Mouse (Mus musculus) liver (tissue): ENCODE measurements around the gene Tcf7l1.

Experiments used
- DNase-seq: peaks from one replicate; pipeline ENCODE4 v3.0.0-alpha.2; 2020; ENCODE audit warnings: mixed read lengths

Tcf7l1 gene

DNA sequence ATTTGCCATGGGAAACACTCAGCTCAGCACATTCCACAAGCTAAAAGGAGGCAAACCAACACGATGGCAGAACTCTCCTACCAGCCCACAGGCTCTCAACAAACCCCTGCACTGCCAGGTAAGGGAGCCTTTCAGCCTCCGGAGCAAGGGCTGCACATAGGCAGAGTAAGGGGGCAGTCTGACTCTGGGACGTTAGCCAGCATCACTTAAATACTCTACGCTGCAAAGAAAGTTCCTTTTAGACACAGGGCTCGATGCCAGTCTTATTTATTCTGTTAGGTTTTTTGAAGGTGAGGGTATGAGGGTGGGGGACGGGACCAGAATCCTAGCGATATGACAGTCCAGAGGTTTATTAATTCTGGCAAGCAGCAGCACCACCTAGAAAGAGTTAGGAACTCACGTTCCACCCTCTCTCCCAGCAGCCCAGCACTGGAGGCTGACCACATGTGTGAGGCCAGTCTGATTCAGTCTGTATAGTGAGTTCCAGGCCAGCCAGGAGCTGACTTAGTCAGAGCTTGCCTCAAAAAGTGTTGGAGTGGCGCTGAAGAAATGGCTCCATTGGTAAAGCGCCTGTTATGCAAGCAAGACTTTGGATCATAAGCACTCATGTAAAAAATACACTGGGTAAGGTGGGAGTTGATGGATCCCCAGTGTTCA is 44.8 kb downstream of the Tcf7l1 start:
- no peak for DNase-seq

DNA sequence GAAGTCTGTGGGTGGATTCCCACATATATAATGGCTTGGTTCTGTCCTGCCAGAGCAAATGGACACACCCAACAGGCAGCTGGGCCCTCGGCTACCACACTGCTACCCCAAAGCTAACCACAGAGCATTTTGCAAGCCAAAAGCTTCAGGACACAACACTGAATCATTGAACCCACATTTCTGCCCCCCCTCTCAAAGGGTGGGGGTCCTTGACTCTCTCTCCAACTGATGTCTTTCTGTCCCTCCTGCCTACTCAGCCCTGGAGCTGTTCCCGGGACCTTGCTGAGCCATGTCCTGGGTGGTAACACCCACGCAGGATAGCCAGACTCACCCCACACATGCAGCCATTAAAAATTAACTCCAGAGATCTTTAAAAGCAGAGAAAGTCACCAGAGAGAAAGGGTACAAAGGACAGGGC is 45.4 kb downstream of the Tcf7l1 start:
- no peak for DNase-seq

DNA sequence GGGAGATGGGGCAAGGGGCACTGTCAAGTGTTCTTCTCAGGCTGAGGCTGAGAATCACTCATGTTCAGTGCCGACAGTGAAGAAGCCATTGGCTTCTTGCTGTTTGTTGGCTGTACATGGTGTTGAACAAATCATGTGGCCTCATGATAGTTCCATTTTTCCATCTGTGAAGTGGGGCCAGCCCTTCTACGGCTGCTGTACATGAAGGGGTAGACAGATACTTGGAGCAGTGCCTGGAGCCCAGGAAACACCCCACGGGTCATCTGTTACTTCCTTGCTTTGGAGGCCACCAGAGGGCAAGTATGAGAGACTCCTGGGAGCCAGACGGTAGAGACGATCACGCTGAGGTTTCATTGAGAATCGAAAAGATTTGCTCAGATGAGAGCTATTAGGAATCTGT is 46.7 kb downstream of the Tcf7l1 start:
- DNase-seq: no peak

DNA sequence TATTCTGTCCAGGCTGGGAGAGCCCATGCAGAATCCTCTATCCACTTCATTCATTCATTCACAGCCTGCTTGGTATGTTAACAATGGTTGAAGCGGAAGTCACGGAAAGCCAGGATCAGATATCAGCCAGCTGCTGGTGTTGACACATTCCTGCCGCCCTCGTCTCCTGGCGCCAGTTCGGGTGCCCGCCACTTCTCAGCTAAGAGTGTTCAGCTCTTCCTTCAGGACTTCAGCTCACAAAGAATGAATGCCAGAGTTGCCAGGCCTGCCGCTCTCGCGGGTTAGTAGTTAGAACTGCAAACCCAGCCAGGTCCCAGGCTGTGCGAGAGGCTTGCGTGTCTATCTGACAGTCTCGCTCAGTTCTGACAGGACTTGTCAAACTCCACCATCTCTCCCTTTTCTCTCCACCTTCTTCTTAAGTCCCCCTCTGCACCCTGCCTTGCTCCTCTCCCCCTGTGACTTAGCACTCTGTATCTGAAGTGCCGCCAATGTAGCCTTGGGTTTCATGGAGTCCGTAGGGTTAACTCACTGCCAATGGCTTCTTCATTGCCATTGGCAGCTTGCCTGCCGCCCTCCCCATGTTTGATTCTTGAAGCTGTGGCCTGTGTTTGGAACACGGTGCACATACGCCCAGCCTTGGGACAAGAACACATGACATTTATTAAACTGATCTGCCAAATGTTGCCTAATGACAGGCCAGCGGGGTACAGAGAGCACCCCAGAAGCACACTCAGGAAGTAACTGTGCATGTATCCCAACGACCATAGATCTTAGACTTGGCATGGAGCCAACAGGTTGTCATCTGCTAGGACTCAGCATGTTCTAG is 48.2 kb downstream of the Tcf7l1 start:
- DNase-seq: no peak

DNA sequence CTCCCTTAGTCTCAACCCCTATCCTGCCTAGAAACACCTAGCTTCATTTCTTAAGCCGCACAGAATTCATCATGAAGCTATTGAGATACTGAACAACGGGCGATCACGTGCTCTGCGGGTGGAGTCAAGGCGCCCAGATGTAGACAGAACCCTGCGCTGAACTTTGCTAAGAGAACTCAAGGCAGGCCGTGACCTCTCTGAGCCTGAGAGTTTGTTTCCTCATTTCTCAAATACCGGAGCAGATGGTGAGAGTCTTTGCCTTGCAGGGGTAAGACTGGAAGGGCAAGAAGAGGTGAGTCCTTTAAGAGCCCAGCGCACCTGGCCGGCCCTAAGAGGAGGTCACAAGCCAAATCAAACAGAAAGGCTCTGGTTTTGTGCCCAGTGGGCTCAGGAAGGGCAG is 52.2 kb downstream of the Tcf7l1 start:
- DNase-seq: no peak

DNA sequence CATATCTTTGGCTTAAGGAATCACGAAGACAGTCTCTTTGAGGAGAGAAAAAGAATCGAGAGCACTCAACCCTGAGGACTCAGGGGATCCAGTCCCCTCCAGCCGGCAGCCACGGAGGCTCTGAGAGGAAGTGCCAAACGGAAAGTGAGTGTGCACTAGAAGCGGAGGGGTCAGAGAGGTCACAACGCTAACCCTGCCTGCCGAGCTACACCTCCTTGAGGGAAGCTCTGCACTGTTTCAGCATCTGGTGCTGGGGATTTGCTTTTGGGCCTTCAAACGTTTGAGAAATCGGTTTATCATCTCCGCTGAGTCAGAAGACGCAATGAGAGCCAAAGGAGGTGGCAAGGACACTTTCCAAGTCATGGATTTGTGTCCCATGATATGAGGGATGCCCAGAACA is 53.8 kb downstream of the Tcf7l1 start:
- no peak for DNase-seq

DNA sequence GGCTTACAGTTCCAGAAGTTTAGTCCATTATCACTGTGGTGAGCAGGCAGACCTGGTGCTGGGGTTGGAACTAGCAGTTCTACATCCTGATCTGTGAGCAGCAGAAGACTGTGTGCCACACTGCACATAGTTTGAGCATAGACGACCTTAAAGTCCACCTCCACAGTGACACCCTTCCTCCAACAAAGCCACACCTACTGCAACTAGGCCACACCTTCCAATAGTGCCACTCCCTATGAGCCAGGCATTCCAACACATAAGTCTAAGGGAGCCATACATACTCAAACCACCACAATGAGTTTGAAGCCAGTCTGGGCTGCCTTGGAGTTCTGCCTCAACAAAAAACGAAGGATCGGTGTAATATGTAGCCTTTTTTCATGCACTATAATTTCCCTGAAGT is 55.7 kb downstream of the Tcf7l1 start:
- no peak for DNase-seq

DNA sequence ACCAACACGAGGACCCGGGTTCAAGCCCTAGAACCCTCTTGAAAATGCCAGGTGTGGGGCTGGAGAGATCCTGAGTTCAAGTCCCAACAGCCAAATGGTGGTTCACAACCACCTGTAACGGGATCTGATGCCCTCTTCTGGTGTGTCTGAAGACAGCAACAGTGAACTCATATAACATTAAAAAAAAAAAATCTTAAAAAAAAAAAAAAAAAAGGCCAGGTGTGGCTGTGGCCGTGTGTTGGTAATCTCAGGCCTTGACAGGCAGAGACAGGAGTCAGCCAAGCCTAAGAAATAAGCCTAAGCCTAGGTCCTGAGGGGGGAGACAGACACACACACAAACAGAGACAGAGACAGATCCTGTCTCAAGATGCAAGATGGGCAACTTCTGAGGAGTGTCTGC is 56.9 kb downstream of the Tcf7l1 start:
- no peak for DNase-seq

DNA sequence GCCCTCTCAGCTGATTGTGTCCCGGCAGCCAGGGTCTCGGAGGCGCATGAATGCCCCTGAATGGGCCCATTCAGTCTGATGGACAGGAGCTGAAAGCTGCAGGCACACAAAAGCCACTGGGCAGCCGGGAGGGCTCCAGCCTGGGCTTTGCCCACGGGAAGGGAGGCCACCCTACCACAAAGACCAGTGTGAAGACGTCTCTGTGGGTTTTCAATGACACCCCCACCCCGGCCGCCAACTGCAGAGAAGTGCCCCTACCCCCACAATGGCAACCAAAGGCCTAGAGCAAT is 58.5 kb downstream of the Tcf7l1 start:
- DNase-seq: no peak

DNA sequence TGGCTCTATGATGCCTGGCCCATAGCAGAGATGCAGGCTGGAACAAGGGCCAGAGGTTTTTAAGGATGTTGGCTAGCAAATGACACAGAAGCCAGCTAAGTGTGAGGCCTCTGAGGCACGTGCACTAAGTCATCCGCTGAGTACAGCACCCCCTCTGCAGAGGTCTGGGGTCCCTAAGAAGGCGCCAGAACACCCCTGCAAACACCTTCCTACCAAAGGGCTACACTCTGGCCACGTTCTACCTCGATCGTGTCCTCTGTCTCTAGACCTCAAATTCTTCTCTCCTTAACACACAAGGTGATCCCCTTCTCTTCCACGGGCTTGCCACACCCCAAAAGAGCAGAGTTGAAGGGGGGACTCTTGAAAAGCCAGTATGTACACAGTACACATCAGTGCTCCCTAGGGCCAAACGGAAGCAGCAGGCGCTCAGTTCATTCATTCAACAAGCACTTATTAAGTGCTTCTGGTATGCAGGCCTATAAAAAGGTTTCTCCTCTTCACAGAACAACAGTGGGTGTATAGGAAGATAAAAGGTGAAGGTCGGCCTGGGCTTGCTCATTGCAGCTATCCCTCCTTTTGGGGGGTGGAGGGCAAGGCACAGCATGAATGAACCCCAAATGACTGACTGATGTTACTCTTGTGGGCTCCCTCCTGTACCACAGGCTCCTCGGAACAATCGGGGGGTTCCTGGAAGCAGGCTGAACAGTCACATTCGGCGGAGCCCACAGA is 59.1 kb downstream of the Tcf7l1 start:
- DNase-seq: no peak

DNA sequence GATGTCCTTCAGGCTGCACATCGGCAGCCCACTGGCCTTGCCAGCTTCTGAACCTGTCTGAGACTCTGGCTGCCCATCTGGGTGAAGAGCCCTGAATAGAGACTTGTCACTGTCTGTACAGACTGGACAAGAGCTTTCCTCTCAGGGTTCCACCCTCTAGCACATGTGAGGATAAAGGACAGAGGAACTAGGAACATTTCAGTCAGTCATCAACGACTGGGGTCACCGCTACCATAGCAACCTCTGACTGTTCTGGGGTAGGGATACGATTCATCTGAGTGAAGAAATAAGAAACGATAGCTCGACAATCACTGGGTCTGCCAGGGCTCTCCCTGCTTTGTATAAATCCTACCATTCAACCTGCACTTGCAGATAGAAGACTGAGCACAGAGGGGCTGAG is 61.2 kb downstream of the Tcf7l1 start:
- no peak for DNase-seq

DNA sequence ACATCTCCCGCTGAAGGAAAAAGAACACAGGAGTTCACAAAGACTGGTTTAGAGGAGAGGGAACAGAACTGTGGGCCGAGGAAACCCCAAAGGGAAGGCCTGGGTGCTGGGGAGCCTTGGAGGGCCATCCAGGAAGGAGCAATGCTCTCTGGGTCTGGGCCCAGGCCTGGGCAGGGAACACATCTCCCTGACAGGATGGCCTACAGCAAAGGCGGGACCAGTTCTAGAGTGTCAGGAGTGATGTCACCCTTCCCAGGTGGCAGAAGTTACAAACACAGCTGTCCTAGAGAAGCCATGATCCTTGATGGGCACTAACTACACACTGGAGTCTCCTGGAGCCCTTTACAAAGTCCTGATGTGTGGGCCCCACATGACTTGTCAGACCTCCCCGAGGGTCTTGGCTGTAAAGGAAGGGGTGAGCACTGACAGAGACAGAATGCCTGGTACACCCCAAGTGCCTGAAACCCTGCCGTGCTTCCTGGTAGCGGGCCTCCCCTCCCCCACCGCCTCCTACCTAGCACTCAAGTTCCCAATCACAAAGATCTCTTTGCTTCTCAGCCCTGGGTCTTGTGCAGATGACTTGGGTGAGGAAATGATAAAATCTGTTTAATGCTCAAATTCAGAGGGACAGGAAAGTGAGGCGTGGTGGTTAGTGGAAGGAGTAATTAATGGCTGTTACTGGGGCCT is 64.4 kb downstream of the Tcf7l1 start:
- DNase-seq: no peak

DNA sequence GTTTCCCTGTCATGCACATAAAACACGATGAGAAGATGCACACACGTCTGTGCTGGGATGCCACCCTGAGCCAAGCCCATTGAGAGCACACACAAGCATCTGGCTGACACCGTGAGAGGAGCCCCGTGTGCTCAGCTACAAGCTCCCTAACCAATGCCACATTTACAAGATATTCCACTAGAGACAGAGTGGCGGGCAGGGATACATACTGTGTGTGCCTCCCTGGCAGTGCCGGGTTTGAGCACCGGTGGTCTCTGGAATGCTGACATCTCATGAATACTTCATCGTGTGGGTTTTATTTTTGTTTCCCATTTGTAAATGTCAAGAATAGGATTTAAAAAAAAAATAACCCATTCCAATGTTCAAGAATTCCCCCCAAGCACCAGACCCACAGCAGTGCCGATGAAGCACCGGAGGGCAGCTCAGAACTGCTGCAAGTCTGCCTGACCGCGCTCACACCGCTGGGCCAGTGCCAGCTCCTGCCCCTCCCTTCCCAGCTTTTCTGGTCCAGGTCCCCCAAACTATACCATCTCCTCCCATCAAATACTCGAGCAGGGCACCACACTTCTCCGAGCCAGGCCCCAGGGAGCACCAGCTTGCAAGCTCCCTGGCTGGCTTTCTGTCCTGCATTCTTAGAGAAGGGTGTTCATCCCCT is 65.2 kb downstream of the Tcf7l1 start:
- no peak for DNase-seq

DNA sequence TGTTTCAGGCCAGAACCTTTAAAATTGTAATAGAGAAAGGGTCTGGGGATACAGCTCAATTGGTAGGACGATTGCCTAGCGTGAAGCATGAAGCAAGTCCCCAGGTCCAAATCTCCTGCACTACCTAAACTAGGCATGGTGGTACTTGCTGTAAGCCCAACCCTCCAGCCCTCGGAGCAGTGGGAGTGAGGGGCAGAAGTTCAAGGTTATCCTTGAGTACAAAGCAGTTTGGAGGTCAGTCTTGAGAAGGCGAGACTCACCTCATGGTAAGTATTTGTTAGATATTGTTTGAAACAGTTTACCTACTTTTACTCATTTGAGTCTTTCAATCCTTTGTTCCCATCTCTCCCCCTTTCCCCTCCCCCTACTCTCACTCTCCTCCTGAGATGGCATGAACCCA is 65.9 kb downstream of the Tcf7l1 start:
- DNase-seq: no peak

DNA sequence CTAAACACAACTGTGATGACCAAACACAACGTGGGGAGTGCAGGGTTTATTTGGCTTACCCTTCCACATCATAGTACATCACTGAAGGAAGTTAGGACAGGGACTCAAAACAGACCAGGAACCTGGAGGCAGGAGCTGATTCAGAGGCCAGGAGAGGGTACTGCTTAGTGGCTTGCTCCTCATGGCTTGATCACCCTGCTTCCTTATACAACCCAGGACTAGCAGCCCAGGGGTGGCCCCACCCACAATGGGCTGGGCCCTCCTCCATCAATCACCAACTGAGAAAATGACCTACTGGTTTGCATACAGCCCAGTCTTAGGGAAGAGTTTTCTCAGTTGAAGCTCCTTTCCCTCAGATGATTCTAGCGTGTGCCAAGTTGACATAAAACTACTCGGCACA is 68.2 kb downstream of the Tcf7l1 start:
- no peak for DNase-seq

DNA sequence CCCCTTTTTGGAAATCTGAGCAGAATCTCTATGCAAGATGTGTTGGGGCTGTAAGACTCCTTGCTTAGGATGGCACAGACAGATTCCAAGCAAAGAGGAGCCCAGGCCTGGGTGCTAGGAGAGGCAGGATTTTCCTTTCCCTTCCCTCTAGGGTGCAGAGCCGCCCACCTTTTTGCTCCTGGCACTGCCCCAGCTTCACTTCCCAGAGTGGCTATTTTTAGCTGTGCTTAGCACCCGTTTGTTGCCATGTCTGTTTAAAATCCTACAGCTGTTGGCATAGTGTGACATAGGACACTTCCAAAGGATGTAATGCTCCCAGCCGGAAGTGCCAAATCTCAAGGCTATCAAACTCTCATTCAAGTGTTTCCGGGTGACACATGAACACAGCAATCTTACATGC is 74.3 kb downstream of the Tcf7l1 start:
- DNase-seq: no peak

DNA sequence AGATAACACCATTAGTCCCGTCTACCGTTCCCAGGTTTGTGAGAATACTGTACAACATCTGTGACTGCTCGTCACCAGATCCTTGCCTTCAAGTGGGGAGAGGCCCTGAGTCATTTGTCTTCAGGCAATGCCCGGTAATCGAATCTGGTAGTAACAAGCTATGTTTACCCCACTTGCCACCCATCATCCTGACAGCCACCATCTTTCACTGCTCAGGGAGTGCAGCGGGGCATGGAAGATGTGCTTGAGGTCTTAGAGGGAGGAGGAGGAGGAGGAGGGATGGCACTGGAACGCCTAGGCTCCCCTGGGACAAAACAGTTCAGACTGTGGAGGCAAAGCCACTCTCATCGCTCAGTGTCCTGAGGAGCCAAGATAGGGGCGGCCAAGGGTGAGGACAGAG is 74.8 kb downstream of the Tcf7l1 start:
- DNase-seq: no peak

DNA sequence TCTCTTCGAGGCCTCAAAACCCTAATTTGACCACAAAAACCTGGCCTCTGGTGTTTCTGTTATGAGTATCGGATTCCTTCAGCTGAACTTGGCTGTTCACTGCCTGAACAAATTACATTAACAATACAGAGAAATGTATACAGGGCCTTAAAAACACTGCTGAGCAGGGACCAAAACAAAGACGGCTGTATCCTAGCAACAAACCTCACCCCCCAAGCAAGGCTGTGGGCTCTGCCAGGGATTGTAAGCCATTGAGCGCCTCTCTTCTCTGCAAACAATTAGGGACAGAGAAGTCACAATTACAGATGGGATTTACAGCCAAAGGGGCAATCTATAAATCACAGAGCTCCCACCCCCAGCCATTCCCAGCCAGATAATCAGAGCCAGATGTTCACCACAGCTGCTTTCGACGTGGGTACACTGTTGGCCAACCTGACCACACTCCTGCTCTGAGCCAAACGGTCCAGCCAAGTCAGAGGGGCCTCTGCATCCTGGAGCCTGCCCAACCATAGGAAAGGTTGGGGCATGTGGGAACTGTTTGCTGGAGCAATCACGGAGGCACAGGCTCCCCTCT is 77.5 kb downstream of the Tcf7l1 start:
- no peak for DNase-seq

DNA sequence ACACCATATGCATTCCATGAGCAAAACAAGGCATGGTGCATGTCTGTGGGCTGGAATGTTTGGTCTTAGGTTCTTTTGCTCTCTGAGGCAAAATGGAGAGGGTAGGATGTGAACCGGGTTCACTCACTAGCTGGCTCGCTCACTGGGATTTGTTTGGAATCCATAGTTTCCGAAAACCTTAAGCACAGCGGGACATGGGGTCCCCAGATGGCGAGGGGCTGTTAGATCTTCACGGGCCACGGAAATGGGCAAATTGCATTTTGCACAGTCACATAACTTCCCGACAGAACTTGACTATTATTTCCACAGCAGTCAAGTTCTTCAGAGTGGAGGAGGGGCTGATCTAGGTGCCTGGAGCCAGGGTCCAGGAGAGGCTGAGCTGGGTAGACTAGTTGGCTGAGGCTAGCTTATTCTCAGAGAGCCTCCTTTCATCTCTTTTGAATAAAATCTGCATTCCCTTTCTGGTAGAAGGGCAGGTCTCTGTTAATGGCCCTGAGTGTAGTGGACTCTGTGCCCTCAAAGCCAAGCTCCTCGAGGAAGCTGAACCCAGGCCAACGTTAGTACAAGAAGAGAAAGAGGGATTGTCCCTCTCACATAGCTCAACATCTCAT is 78.1 kb downstream of the Tcf7l1 start:
- no peak for DNase-seq

DNA sequence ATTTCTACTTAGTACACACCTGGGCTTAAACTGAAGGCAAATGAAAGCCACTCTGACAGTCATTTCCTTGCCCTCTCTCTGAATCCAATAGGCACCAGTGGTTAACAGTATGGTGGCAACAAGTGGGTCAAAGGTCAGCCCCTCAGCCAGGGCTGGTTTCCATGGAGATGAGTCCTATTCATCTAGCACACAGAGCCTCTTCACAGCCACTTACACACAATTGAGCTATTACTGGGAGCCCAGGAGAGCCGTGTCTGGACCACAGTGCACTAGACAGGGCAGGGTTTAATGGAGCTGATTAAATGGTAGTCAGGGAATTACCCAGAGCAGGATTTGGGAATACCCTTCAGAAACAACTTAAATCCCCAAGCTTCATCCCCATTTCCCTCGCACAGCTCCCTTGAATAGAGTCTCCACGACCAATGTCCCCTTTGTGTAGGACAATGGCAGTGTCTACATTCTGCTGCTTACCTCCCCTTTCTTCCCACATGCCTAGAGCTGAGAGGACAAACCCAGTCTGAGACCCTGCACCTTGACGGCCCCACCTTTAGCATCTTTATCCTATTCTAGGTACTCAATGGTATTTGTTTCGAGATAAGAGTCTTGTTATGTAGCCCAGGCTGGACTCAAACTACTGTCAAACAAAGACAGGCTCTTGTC is 89.5 kb downstream of the Tcf7l1 start:
- DNase-seq: no peak

DNA sequence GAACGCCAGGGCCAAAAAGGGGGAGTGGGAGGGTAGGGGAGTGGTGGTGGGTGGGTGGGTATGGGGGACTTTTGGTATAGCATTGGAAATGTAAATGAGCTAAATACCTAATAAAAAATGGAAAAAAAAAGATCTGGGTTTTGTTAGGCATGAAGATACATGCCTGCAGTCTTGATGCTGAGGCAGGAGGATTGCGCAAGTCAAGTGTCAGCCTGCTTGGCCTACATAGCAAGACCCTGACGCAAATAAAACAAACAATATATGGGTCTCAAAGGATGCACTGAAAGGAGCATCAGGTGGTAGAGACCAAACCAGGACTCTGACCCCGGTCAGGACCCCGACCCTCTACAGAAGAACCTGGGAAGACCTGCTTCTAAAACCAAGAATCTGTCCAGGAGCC is 90.5 kb downstream of the Tcf7l1 start:
- no peak for DNase-seq
